Mouse (Mus musculus) lung, embryonic 14.5 days (tissue): ENCODE data around the gene Fcrl6. TPM values are rescaled to one million over a fixed set of nuclear protein-coding genes. Genes with fewer than 3 reads are reported as not detected.

Experiments used
- ATAC-seq: fragments of 200-750 bp; cut with Nextera tagmentation; 2 replicates; pipeline ENCODE4 v1.8.0; 2017; ENCODE audit warnings: mild to moderate bottlenecking, moderate TSS enrichment, moderate library complexity; ENCODE audit not compliant: insufficient read depth
- DNase-seq: peaks from one replicate; pipeline ENCODE4 v3.0.0-alpha.2; 2015
- H3K27ac ChIP-seq: fragments of 300-500 bp; sonication (generic); 2 replicates; pipeline ENCODE4 v1.5.1; 2014; ENCODE audit warnings: low read depth, mild to moderate bottlenecking, moderate library complexity
- H3K27me3 ChIP-seq: fragments of 300-500 bp; sonication (generic); 2 replicates; pipeline ENCODE4 v1.6.1; 2014; ENCODE audit warnings: low read length, control low read depth; ENCODE audit not compliant: insufficient read depth
- H3K36me3 ChIP-seq: fragments of 300-500 bp; sonication (generic); 2 replicates; pipeline ENCODE4 v1.6.1; 2014; ENCODE audit warnings: control low read depth; ENCODE audit not compliant: insufficient read depth
- H3K4me1 ChIP-seq: fragments of 300-500 bp; sonication (generic); 2 replicates; pipeline ENCODE4 v1.6.1; 2014; ENCODE audit warnings: antibody characterized with exemption, control low read depth; ENCODE audit not compliant: insufficient read depth
- H3K4me2 ChIP-seq: fragments of 300-500 bp; sonication (generic); 2 replicates; pipeline ENCODE4 v1.6.1; 2014; ENCODE audit warnings: mild to moderate bottlenecking
- H3K4me3 ChIP-seq: fragments of 300-500 bp; sonication (generic); 2 replicates; pipeline ENCODE4 v1.5.1; 2014; ENCODE audit warnings: low read depth, low read length
- H3K9ac ChIP-seq: fragments of 300-500 bp; sonication (generic); 2 replicates; pipeline ENCODE4 v1.6.1; 2014
- H3K9me3 ChIP-seq: fragments of 300-500 bp; sonication (generic); 2 replicates; pipeline ENCODE4 v1.6.1; 2016; ENCODE audit warnings: low read depth, low read length, control low read depth
- CTCF ChIP-seq: IDR thresholded peaks from 2 replicates; pipeline ENCODE4 v1.5.1; 2016; ENCODE audit warnings: antibody characterized with exemption, low read depth
- WGBS: fragments of 180-500 bp; shearing (Covaris S2); extraction: QIAGEN DNeasy Blood & Tissue Kit; methylation state at CpG from one replicate; pipeline ENCODE4 v1.1.7; 2014; 5-methylcytosine and 5-hydroxymethylcytosine counted together
- polyA plus RNA-seq: library from polyadenylated mRNA; unstranded; fragments of >200 nt; fragmentation: Nextera tagmentation; extraction: Ambion mirVana; gene quantifications from 2 replicates; pipeline ENCODE4 v1.2.1, GENCODE M21; 2014

The Fcrl6 gene
- polyA plus RNA-seq, 1 experiment from 2014 or later: not detected

- peak overlapping the region; percentile 65 for H3K4me2 ChIP-seq
- peaks cover 7% of the 10 kb centered on the region; the same call in 1 of the 2 replicates for H3K4me1 ChIP-seq
- H3K27me3 ChIP-seq: 0 out of 2 replicates have a peak, but pooled peaks cover 3% of the 10 kb centered on the region
- ATAC-seq (no peak), DNase-seq (no peak)
- no peak for TF ChIP-seq CTCF
- H3K9me3 ChIP-seq: no peaks in the 10 kb centered on the region
- no peak overlapping the region for H3K27ac ChIP-seq
- no peak overlapping the region for H3K9ac ChIP-seq
- WGBS: 15% methylated on average over 2 of the region's 2 CpGs
- no peaks in the 10 kb centered on the region for H3K36me3 ChIP-seq
- H3K4me3 ChIP-seq: 0 out of 2 replicates have a peak overlapping the region, but pooled peaks have one; percentile 34
Observed at GRCm38 (mm10) chr1:172549314-172549713, 53.0 kb downstream of the Fcrl6 start.

- TF ChIP-seq CTCF: no peak
- no peak overlapping the region for H3K4me3 ChIP-seq
- H3K27me3 ChIP-seq: 0 out of 2 replicates have a peak, but pooled peaks cover 3% of the 10 kb centered on the region
- no peak overlapping the region for H3K27ac ChIP-seq
- 39% methylated on average over 7 of the region's 7 CpGs for WGBS
- H3K9me3 ChIP-seq: no peaks in the 10 kb centered on the region
- H3K4me2 ChIP-seq: no peak overlapping the region
- DNase-seq (no peak), ATAC-seq (no peak)
- peaks cover 7% of the 10 kb centered on the region; the same call in 1 of the 2 replicates for H3K4me1 ChIP-seq
- H3K36me3 ChIP-seq: no peaks in the 10 kb centered on the region
- no peak overlapping the region for H3K9ac ChIP-seq
Observed at GRCm38 (mm10) chr1:172548501-172548900, 53.9 kb downstream of the Fcrl6 start.

Other genes with a start within 250 kb of the Fcrl6 start
- 9.0 and 9.9 TPM in 2 replicates for gene Pigm, start 226.0 kb downstream of the Fcrl6 start, polyA plus RNA-seq
- 0.32 and 1.0 TPM in 2 replicates for gene Slamf9, start 127.2 kb downstream of the Fcrl6 start, polyA plus RNA-seq
- gene Igsf9, start 120.8 kb downstream of the Fcrl6 start, polyA plus RNA-seq: 23.5 and 26.0 TPM in 2 replicates
- gene Tagln2, start 102.5 kb downstream of the Fcrl6 start, polyA plus RNA-seq: 395 and 407 TPM in 2 replicates
- gene Cfap45, start 81.8 kb downstream of the Fcrl6 start, polyA plus RNA-seq: 4.2 and 5.1 TPM in 2 replicates
- 0.24 TPM in 1 of 2 replicates, not detected in the other for gene Vsig8, start 46.6 kb downstream of the Fcrl6 start, polyA plus RNA-seq
- gene Slamf8, start 12.0 kb downstream of the Fcrl6 start, polyA plus RNA-seq: not detected in 2 replicates
- gene Dusp23, start 30.4 kb upstream of the Fcrl6 start, polyA plus RNA-seq: 10.2 and 10.7 TPM in 2 replicates
- gene Crp, start 95.5 kb upstream of the Fcrl6 start, polyA plus RNA-seq: not detected in 2 replicates